In genomic region chr5:134309345-134309744, GRCm38 (mm10) we compare ENCODE assay signal across 18 mouse cellular contexts.
"Had no signal": no experiment of that assay in that cellular context is flagged by ENCODE, and none has a peak within 500 bp of the region (broad histone marks: within the 10 kb centered on the region; RNA-seq: fewer than 3 reads in every experiment).

No protein-coding gene starts in this region.

- H3K4me3 ChIP-seq: limb, embryonic 10.5 days; limb, embryonic 13.5 days had no signal

- DNase-seq: kidney, adult 11 months; kidney, adult 9 months; kidney, postnatal 25 days; liver, postnatal 0 days; lung, embryonic 14.5 days; midbrain, embryonic 14.5 days; right cerebral cortex, adult 18-20 months; right cerebral cortex, postnatal 14 days; right cerebral cortex, postnatal 4 days; thymus, adult 2 months; thymus, postnatal 14 days; thymus, postnatal 4 days had no signal

- H3K27ac ChIP-seq: kidney, postnatal 0 days; limb, embryonic 10.5 days; limb, embryonic 13.5 days; liver, embryonic 14.5 days; macrophage; stomach, postnatal 0 days had no signal
